Mouse (Mus musculus) liver, embryonic 12.5 days (tissue): ENCODE measurements around the gene Tmem203. TPM values are rescaled to one million over a fixed set of nuclear protein-coding genes. Genes with fewer than 3 reads are reported as not detected.
"Not testable (repeated sequence)": the region's sequence is repeated elsewhere in the genome, so short reads cannot be mapped to it uniquely, and the experiment has no call there.

Experiments used
- ATAC-seq: fragments of 200-750 bp; cut with Nextera tagmentation; 2 replicates; pipeline ENCODE4 v1.8.0; 2017; ENCODE audit warnings: moderate number of reproducible peaks, mild to moderate bottlenecking, moderate library complexity
- H3K27ac ChIP-seq: fragments of 300-500 bp; sonication (generic); 2 replicates; pipeline ENCODE4 v1.5.1; 2016; ENCODE audit warnings: mild to moderate bottlenecking
- H3K27me3 ChIP-seq: fragments of 300-500 bp; sonication (generic); replicated peaks from 2 replicates; pipeline ENCODE4 v1.6.1; 2016; ENCODE audit warnings: mild to moderate bottlenecking, moderate library complexity
- H3K36me3 ChIP-seq: fragments of 300-500 bp; sonication (generic); 2 replicates; pipeline ENCODE4 v1.6.1; 2016; ENCODE audit warnings: mild to moderate bottlenecking, moderate library complexity
- H3K4me1 ChIP-seq: fragments of 300-500 bp; sonication (generic); 2 replicates; pipeline ENCODE4 v1.6.1; 2016
- H3K4me2 ChIP-seq: fragments of 300-500 bp; sonication (generic); 2 replicates; pipeline ENCODE4 v1.6.1; 2016; ENCODE audit warnings: mild to moderate bottlenecking, moderate library complexity
- H3K4me3 ChIP-seq: fragments of 300-500 bp; sonication (generic); 2 replicates; pipeline ENCODE4 v1.5.1; 2016; ENCODE audit warnings: mild to moderate bottlenecking, moderate library complexity
- H3K9ac ChIP-seq: fragments of 300-500 bp; sonication (generic); 2 replicates; pipeline ENCODE4 v1.6.1; 2016; ENCODE audit warnings: mild to moderate bottlenecking, moderate library complexity
- H3K9me3 ChIP-seq: fragments of 300-500 bp; sonication (generic); replicated peaks from 2 replicates; pipeline ENCODE4 v1.6.1; 2016; ENCODE audit warnings: mild to moderate bottlenecking, moderate library complexity
- WGBS: fragments of 180-500 bp; shearing (Covaris S2); methylation state at CpG from one replicate; pipeline ENCODE4 v1.1.7; 2016; ENCODE audit not compliant: insufficient replicate concordance; 5-methylcytosine and 5-hydroxymethylcytosine counted together
- polyA plus RNA-seq: library from polyadenylated mRNA; unstranded; fragments of >200 nt; fragmentation: Nextera tagmentation; extraction: Ambion mirVana; gene quantifications from 2 replicates; pipeline ENCODE4 v1.2.1, GENCODE M21; 2016

The Tmem203 gene
- polyA plus RNA-seq, 1 experiment from 2014 or later = 16.2 TPM

GRCm38 (mm10) chr2:25246183-25247072 is 8.8 kb upstream of the Tmem203 start, which contains the start of gene AL732309.1:
TSS of gene AL732309.1 (minus strand) at chr2:25246863.
- Histone ChIP-seq H3K4me1 (peaks cover 16% of the 10 kb centered on the region), H3K9ac (no peak within 1 kb of the TSS), H3K36me3 (peaks cover 64% of the 10 kb centered on the region), H3K9me3 (no peaks in the 10 kb centered on the region), H3K4me3 (no peak within 1 kb of the TSS), H3K27me3 (peaks cover 26% of the 10 kb centered on the region), H3K27ac (no peak within 1 kb of the TSS), H3K4me2 (no peak within 1 kb of the TSS)
- WGBS = 77% methylated on average over 10 of the region's 10 CpGs
- ATAC-seq = no peak

DNA sequence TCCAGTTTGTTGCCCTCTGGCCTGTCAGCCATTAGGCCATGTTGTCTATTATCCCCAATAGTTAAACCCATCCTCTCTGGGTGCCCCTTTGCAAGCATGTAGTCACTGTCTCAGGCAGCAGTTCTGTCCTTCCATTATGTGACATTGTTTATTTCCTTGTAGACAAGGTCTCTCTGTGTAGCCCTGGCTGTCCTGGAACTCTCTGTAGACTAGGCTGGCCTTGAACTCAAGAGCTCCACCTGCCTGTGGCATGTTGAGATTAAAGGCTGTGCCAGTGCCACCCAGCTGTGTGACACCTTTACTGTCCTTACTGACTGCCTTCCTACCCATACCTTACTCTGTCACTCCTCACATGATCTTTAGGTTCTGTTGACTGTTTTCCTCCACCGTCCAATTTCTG is 2.9 kb upstream of the Tmem203 start:
- no peak overlapping the region for H3K9ac ChIP-seq
- WGBS = 83% methylated on average over 1 of the region's 1 CpGs
- H3K27me3 ChIP-seq = no peaks in the 10 kb centered on the region
- no peak overlapping the region for H3K4me2 ChIP-seq
- H3K9me3 ChIP-seq = no peaks in the 10 kb centered on the region
- H3K36me3 ChIP-seq = peaks cover 63% of the 10 kb centered on the region
- peaks cover 23% of the 10 kb centered on the region for H3K4me1 ChIP-seq
- H3K27ac ChIP-seq = no peak overlapping the region
- H3K4me3 ChIP-seq = no peak overlapping the region
- ATAC-seq = no peak

DNA sequence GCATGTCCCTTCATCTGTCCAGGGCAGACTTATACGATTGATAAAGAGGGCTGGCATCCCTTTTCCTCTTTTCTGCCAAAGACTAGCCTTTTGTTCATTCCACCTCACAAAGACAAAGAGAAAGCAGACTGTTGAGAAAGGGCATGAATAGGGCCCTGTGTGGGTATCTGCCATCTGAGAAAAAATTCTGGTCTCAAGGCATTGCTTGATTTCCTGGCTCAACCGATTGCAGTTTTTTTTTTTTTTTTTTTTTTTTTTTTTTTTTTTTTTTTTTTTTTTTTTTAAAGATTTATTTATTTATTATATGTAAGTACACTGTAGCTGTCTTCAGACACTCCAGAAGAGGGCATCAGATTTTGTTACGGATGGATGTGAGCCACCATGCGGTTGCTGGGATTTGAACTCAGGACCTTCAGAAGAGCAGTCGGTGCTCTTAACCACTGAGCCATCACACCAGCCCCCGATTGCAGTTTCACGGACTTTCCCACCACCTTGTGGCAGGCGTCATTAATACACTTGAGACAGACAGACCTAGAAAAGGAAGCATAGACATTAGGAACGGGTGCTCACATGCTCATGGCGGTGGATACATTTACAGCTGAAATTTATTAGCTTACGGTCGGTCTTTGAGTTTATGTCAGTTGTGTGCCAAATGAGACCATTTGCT is 1.3 kb downstream of the Tmem203 start:
- H3K9me3 ChIP-seq, ATAC-seq, H3K27me3 ChIP-seq: not testable (repeated sequence)
- H3K4me3 ChIP-seq = peak overlapping the region; percentile 99
- peaks cover 27% of the 10 kb centered on the region for H3K4me1 ChIP-seq
- H3K27ac ChIP-seq = 0 out of 2 replicates have a peak overlapping the region, but pooled peaks have one; percentile 85
- H3K9ac ChIP-seq = peak overlapping the region; percentile 85
- peaks cover 21% of the 10 kb centered on the region for H3K36me3 ChIP-seq
- peak overlapping the region; percentile 88 for H3K4me2 ChIP-seq
- 39% methylated on average over 12 of the region's 12 CpGs for WGBS

DNA sequence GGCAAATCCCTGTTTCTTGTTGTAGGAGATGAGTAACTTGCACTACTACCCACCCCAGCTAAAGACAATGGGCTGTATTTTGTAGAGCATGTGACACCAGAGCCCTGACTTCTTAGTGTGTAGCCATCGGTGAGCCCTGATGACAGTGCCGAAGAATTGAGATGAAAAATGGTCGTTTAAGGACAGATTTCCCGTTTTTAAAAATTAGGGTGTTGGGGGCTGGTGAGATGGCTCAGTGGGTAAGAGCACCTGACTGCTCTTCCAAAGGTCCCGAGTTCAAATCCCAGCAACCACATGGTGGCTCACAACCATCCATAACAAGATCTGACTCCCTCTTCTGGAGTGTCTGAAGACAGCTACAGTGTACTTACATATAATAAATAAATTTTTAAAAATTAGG is 2.0 kb downstream of the Tmem203 start:
- Histone ChIP-seq H3K36me3 (peaks cover 14% of the 10 kb centered on the region), H3K4me1 (peaks cover 32% of the 10 kb centered on the region)
- not testable (repeated sequence) for H3K4me3 ChIP-seq, H3K27me3 ChIP-seq, H3K27ac ChIP-seq, H3K9ac ChIP-seq, H3K9me3 ChIP-seq, H3K4me2 ChIP-seq, ATAC-seq
- 75% methylated on average over 5 of the region's 5 CpGs for WGBS

DNA sequence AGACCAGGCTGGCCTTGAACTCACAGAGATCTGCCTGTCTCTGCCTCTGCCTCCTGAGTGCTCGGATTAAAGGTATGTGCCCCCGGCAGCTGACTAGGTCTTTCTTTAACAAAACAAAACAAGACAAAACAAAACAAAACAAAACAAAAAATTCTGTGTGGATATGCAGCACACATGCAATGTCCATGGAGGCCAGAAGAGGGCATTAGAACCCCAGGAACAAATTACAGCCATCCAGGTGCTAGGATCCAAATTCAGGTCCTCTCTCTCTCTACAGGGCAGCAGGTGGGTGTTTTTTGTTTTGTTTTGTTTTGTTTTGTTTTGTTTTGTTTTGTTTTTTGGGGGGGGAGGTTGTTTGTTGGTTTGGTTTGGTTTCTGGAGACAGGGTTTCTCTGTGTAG is 3.6 kb downstream of the Tmem203 start:
- Histone ChIP-seq H3K4me3 (no peak overlapping the region), H3K4me1 (peaks cover 44% of the 10 kb centered on the region), H3K4me2 (no peak overlapping the region), H3K9me3 (no peaks in the 10 kb centered on the region), H3K9ac (no peak overlapping the region), H3K27ac (no peak overlapping the region), H3K27me3 (peaks cover 9% of the 10 kb centered on the region), H3K36me3 (no peaks in the 10 kb centered on the region)
- ATAC-seq = no peak
- WGBS = 37% methylated on average over 2 of the region's 2 CpGs

DNA sequence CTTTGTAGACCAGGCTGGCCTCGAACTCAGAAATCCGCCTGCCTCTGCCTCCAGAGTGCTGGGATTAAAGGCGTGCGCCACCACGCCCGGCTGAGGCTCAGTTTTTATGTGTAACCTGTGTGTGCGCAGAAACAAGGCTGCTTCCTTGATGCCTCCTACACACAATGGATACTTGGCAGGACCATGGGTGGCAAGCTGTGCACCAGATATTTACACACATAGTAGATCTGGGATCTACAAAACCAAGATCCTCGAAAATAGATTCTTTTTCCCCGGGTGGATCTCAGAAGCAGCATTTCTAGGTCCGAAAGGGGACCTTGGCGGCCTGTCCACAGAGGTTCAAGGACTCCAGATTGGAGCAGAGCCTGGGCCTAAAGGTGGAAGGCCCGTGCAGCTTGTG is 6.6 kb downstream of the Tmem203 start:
- Histone ChIP-seq H3K9me3 (no peaks in the 10 kb centered on the region), H3K27me3 (peaks cover 11% of the 10 kb centered on the region), H3K4me1 (peaks cover 56% of the 10 kb centered on the region), H3K4me2 (peak overlapping the region; percentile 100), H3K9ac (peak overlapping the region; percentile 65), H3K36me3 (no peaks in the 10 kb centered on the region), H3K4me3 (peak overlapping the region; percentile 84), H3K27ac (peak overlapping the region; percentile 77)
- peak; percentile 7; the same call in 1 of the 2 replicates for ATAC-seq
- WGBS = 42% methylated on average over 12 of the region's 12 CpGs

- under 1% methylated on average over 39 of the region's 39 CpGs for WGBS
- no peaks in the 10 kb centered on the region for H3K9me3 ChIP-seq
- H3K4me3 ChIP-seq = peak within 1 kb of the TSS; percentile 84
- peaks cover 11% of the 10 kb centered on the region for H3K27me3 ChIP-seq
- peak within 1 kb of the TSS; percentile 100 for H3K4me2 ChIP-seq
- peak within 1 kb of the TSS; percentile 77 for H3K27ac ChIP-seq
- peak; percentile 97 for ATAC-seq
- no peaks in the 10 kb centered on the region; the same call in 1 of the 2 replicates for H3K36me3 ChIP-seq
- peak within 1 kb of the TSS; percentile 86 for H3K9ac ChIP-seq
- H3K4me1 ChIP-seq = peaks cover 56% of the 10 kb centered on the region
These were observed 7.1 kb downstream of the Tmem203 start, which contains the start of gene Tprn for GRCm38 (mm10) chr2:25262291-25262767. TSS of gene Tprn (plus strand) at chr2:25262618.

DNA sequence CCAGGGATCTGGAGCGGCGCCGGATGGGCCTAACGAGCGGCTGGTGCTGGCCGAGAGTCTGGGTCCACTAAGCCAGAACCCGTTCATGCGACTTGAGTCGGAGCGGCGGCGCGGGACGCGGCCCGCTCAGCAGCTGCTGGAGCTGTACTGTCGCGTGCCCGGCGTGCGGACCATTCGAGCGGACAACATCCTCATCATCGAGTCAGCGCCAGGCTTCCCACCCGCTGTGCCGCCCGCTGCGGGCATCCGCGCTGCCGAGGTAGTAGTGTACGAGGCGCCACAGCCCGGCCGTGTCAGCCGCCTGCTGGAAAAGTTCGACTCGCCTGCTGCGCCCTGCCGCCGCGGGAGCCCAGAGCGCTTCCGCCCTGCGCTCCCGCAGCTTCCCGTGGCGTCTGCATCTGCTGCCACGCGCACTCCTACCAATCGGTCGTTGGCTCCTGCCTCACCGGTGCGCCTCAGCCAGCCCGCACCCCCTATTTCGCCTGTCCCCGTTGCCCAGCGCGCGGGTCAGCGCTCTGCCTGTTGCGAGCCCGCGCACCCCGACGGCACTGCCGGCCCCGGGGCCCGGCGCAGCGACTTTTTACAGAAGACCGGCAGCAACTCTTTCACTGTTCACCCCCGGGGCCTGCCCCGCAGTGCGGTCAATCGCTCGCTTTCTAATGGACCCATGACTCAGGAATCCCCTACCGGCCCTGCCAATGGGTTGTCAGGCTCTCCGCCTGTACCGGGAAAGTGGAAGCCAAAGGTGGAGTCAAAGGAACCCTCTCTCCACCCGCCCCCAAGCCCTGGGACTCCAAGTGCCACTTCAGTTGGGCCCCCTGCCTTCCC is 7.8 kb downstream of the Tmem203 start:
- Histone ChIP-seq H3K9ac (peak overlapping the region; percentile 86), H3K36me3 (peaks cover 2% of the 10 kb centered on the region; the same call in 1 of the 2 replicates), H3K4me3 (peak overlapping the region; percentile 84), H3K27me3 (peaks cover 11% of the 10 kb centered on the region), H3K4me2 (peak overlapping the region; percentile 100), H3K27ac (peak overlapping the region; percentile 77), H3K9me3 (no peaks in the 10 kb centered on the region), H3K4me1 (peaks cover 63% of the 10 kb centered on the region)
- peak; percentile 13 for ATAC-seq
- WGBS = 2% methylated on average over 82 of the region's 82 CpGs

GRCm38 (mm10) chr2:25263623-25264285 is 8.5 kb downstream of the Tmem203 start:
- Histone ChIP-seq H3K27ac (peak overlapping the region; percentile 77; the same call in 1 of the 2 replicates), H3K4me1 (peaks cover 68% of the 10 kb centered on the region), H3K27me3 (peaks cover 11% of the 10 kb centered on the region), H3K4me3 (peak overlapping the region; percentile 84), H3K9me3 (no peaks in the 10 kb centered on the region), H3K36me3 (peaks cover 8% of the 10 kb centered on the region), H3K4me2 (peak overlapping the region; percentile 100), H3K9ac (peak overlapping the region; percentile 86)
- ATAC-seq = no peak
- 29% methylated on average over 12 of the region's 12 CpGs for WGBS

- Histone ChIP-seq H3K9ac (peak overlapping the region; percentile 86; the same call in 1 of the 2 replicates), H3K4me1 (peaks cover 68% of the 10 kb centered on the region), H3K4me3 (peak overlapping the region; percentile 84), H3K9me3 (no peaks in the 10 kb centered on the region), H3K27ac (no peak overlapping the region), H3K4me2 (peak overlapping the region; percentile 100), H3K27me3 (peaks cover 11% of the 10 kb centered on the region), H3K36me3 (peaks cover 13% of the 10 kb centered on the region)
- ATAC-seq = no peak
- 68% methylated on average over 5 of the region's 5 CpGs for WGBS
These were observed 9.0 kb downstream of the Tmem203 start for GRCm38 (mm10) chr2:25264286-25264660.

DNA sequence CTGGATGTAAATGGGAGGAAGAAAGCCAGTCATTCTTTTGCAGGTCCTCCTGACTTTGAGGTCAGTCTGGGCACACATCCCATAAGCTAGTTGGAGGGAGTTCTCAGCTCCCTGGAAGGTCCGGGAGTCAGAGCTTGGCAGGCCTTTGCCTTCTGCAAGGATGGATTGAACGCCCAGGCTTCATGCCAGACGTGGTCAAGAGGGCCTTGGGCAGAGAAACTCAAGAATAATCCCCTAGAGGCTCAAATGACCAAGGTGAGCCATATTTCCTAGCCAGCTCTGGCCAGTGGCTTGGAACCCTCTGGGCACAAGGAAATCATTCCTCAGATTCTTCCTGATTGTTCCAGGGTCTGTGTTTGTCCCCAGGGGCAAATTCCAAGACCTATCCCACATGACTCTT is 9.6 kb downstream of the Tmem203 start:
- Histone ChIP-seq H3K4me1 (peaks cover 68% of the 10 kb centered on the region), H3K4me3 (no peak overlapping the region), H3K36me3 (peaks cover 19% of the 10 kb centered on the region), H3K4me2 (peak overlapping the region; percentile 100), H3K9me3 (no peaks in the 10 kb centered on the region), H3K9ac (peak overlapping the region; percentile 27; the same call in 1 of the 2 replicates), H3K27me3 (peaks cover 11% of the 10 kb centered on the region), H3K27ac (no peak overlapping the region)
- 67% methylated on average over 3 of the region's 3 CpGs for WGBS
- ATAC-seq = no peak
